Mouse (Mus musculus) brain, embryonic 14.5 days (tissue): Measurements from ENCODE around the gene Vps37d. TPM values are rescaled to one million over a fixed set of nuclear protein-coding genes. Genes with fewer than 3 reads are reported as not detected.

ENCODE experiments used
- DNase-seq: peaks from one replicate; pipeline ENCODE4 v3.0.0-alpha.2; 2011; ENCODE audit warnings: low read depth
- CTCF ChIP-seq: fragments of 200-500 bp; IDR thresholded peaks from 2 replicates; pipeline ENCODE4 v1.5.1; 2012; ENCODE audit warnings: inconsistent platforms, mild to moderate bottlenecking, moderate library complexity, borderline replicate concordance; ENCODE audit not compliant: insufficient read depth, insufficient read length; ENCODE audit errors: extremely low read depth
- POLR2A ChIP-seq: fragments of 200-500 bp; IDR thresholded peaks from 2 replicates; pipeline ENCODE4 v1.6.1; 2012; ENCODE audit warnings: mild to moderate bottlenecking, inconsistent platforms, borderline replicate concordance; ENCODE audit not compliant: poor library complexity, insufficient read depth, insufficient read length, severe bottlenecking; ENCODE audit errors: extremely low read depth
- polyA plus RNA-seq: library from polyadenylated mRNA; depleted of rRNA; stranded (reverse); fragments of >200 nt; gene quantifications from 2 replicates; pipeline ENCODE4 v1.2.3, GENCODE M21; 2012

The Vps37d gene
- polyA plus RNA-seq, 1 experiment: 63.2 TPM

GRCm38 (mm10) chr5:135042105-135042788, 35.8 kb downstream of the Vps37d start:
- peak; percentile 3 for DNase-seq

GRCm38 (mm10) chr5:135040777-135041176, 37.3 kb downstream of the Vps37d start:
- DNase-seq: no peak
- TF ChIP-seq POLR2A (no peak), CTCF (no peak)

More at GRCm38 (mm10) chr5:135042105-135042788, 35.8 kb downstream of the Vps37d start:
- no peak for TF ChIP-seq POLR2A
- no peak for TF ChIP-seq CTCF

DNA sequence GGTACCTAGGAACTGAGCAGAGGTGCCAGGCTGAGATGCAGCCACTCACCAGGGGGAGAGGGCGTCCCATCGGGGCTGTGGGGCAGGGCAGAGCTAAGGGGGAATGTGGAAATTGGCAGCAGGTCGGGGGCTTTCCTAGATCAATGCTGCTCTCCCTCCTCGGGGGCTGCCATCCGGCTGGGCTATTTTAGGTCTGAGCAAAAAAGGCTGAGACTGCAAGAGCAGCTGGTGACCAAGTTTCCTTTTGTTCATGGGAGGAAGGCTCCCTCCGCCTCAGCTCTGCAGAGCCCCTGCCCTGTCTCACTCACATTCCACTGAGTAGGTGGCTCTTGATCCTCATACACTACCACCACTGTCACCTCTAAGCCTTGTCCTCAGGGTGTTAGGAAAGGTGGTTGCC, 38.0 kb downstream of the Vps37d start:
- TF ChIP-seq CTCF: no peak
- TF ChIP-seq POLR2A: no peak
- DNase-seq: no peak

- TF ChIP-seq POLR2A (no peak), CTCF (no peak)
- DNase-seq: no peak
These were observed 38.5 kb downstream of the Vps37d start for GRCm38 (mm10) chr5:135039541-135039940.

DNA sequence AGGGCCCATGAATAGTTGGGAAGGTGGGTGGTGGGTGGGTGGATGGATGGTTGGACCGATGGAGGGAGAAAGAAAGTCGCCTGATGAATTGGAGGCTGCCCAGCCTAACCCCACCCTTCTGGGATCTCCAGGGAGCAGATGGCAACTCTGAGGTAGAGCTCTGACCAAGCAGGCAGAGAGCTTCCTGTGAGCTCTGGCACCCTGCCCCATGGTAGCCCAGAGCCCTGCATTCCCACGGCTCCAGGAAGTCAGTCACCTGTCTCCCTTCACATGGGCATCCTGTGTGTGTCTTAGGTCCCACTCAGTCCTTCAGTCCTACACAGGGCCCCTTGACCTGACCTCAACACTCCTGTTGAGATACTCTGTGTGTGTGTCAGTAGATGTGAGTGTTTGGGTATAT, 40.1 kb downstream of the Vps37d start:
- no peak for TF ChIP-seq POLR2A
- no peak for TF ChIP-seq CTCF
- no peak for DNase-seq

DNA sequence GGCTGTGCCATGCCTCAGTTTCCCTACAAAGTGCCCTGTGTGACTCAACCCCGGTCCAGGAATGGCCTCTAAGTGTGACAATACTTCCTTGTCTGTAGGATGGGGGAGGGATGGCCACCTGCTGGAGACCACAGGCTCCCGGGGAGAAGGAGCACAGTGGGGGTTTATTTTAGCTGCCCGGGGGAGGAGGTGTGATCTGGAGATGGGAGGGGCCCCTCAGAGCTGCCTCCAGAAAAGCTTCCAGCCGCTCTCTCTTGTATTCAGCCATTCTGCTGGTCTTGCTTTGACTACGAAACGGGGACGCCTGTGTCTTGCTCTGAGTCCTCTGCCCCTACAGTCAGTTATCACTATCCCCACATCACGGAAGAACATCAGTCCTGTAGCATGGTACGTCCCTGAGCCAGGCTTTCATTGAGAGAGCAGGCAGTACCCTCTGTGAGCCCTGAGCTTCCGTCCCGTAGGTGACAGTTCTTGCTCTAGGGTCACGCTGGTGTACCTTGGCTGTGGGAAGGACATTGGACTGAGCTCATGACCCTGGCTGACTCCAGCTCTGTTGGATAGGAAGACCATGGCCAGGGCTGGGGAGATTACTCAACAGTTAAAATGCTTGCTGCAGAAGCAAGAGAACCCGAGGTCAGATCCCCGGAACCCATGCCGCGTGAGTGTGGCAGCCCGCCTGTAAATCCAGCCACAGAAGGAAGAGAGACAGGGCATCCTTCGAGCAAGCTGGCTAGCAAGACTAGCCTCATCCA, 42.3 kb downstream of the Vps37d start:
- TF ChIP-seq CTCF (no peak), POLR2A (no peak)
- DNase-seq: no peak

- TF ChIP-seq CTCF (peak; percentile 37; the same call in 1 of the 2 replicates), POLR2A (no peak)
- DNase-seq: no peak
These were observed 43.5 kb downstream of the Vps37d start for GRCm38 (mm10) chr5:135034593-135034992.

GRCm38 (mm10) chr5:135032581-135032980, 45.5 kb downstream of the Vps37d start:
- no peak for DNase-seq
- TF ChIP-seq POLR2A: no peak
- TF ChIP-seq CTCF: no peak

GRCm38 (mm10) chr5:135029007-135029854, 48.8 kb downstream of the Vps37d start:
- DNase-seq: no peak
- TF ChIP-seq POLR2A: no peak

DNA sequence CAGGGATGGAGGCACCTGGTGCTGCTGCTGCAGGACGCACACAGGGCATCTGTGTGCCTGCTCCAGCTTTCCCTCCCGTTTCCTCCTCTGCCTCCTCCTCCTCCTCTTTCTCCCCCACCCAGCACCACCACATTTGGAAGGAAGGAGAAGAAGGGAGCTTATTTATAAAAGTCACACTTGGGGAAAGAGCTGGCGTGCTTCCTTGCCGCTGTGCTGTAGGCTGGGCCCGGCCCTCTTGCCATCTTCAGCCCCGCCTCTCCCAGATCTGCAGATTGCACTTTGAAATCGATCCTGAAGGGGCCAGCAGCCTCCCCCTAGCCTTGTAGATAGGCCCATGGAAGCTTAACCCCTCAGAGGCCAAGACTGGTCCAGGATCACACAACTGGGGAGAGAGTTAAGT, 52.2 kb downstream of the Vps37d start:
- no peak for TF ChIP-seq CTCF
- TF ChIP-seq POLR2A: no peak
- DNase-seq: no peak

- no peak for DNase-seq
- no peak for TF ChIP-seq CTCF
- TF ChIP-seq POLR2A: no peak
These were observed 53.3 kb downstream of the Vps37d start for GRCm38 (mm10) chr5:135024665-135025224.
